Mouse (Mus musculus) stomach, postnatal 0 days (tissue): Measurements from ENCODE around the gene Tuba3a.

Source experiments
- CTCF ChIP-seq: IDR thresholded peaks from 2 replicates; pipeline ENCODE4 v1.5.1; 2016; ENCODE audit warnings: antibody characterized with exemption, low read depth, mild to moderate bottlenecking, moderate library complexity
- EP300 ChIP-seq: optimal IDR thresholded peaks from 2 replicates; pipeline ENCODE3; 2016; ENCODE audit warnings: antibody characterized with exemption

DNA sequence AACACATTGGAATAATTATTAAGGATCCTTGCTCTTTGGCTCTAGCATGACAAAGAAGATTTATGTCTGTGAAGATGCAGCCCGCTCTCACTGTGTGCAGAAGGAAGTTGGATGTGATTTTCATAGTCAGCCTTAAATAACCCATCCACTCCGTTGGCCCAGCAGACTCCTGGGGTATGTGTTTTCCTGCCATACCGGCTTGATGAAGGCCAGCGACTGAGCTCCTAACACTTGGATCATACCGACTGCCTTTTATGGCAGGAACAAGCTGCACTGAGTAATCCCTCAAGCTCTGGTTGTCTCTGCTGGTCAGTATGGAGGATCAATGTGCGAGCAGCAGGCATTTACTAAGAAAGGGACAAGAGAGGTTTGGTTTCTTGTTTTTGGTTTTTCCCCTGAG is 19.6 kb upstream of the Tuba3a start:
- TF ChIP-seq CTCF (no peak), EP300 (peak; percentile 72)
